ENCODE assay signal across 7 mouse cellular contexts in the genomic region with DNA sequence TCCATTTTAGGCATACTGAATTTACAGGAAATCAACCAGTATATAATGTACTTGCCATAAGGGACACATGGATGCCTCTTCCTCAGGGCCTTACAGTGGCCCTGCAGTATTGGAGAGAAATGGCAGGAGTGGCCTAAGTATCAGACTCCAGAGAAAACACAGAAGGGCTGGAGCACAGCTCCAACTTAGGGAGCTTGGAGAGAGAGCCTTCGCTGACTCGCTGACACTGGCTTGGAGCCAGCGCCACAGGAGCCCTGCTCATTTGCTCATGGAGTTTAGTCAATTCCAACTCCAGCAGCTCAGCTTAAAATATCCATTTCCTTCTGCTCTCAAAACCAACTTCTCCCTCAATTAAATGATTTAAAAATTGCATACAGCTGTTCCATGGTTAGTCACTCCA. TPM values are rescaled to one million over a fixed set of nuclear protein-coding genes. Genes with fewer than 3 reads are reported as not detected.
DNase-seq lines count a peak whose midpoint lies in the region; ATAC-seq and TF ChIP-seq lines count a peak whose summit lies in the region.

No protein-coding gene starts in this region.

- H3K4me3 ChIP-seq in liver, adult 2 months (ENCODE audit: insufficient read depth, low read depth, low read length): no peak overlapping the region
- H3K4me3 ChIP-seq in liver, embryonic 11.5 days (ENCODE audit: low read depth, low read length): no peak overlapping the region
- H3K4me3 ChIP-seq in midbrain, embryonic 10.5 days: no peak overlapping the region
- H3K4me3 ChIP-seq in forebrain, embryonic 10.5 days: no peak overlapping the region

- H3K79me2 ChIP-seq in liver, adult 2 months (ENCODE audit: control insufficient read depth, insufficient read depth, low read length): no peaks in the 10 kb centered on the region

- no peaks in the 10 kb centered on the region for H3K9me3 ChIP-seq in liver, embryonic 11.5 days (ENCODE audit: control insufficient read depth, low read length)
- no peaks in the 10 kb centered on the region for H3K9me3 ChIP-seq in midbrain, embryonic 10.5 days (replicated peaks)
- no peaks in the 10 kb centered on the region for H3K9me3 ChIP-seq in forebrain, embryonic 10.5 days

- peak; percentile 26 for DNase-seq in liver, adult 2 months (ENCODE audit: extremely low read depth, low read depth, low spot score)
- no peak for DNase-seq in liver, embryonic 11.5 days (ENCODE audit: low spot score)
- DNase-seq in brain, adult 2 months (ENCODE audit: low read depth, low spot score): peak; percentile 92
- DNase-seq in fibroblast of lung, adult 2 months (ENCODE audit: low read depth): peak; percentile 20
- peak; percentile 57 to 58 for DNase-seq in left cerebral cortex, postnatal 14 days (ENCODE audit: low spot score in 2 of 2)
- no peak for DNase-seq in midbrain, embryonic 10.5 days (ENCODE audit: low spot score)
- DNase-seq in forebrain, embryonic 10.5 days (ENCODE audit: extremely low spot score, low spot score): no peak

- peaks cover 15% of the 10 kb centered on the region for H3K4me1 ChIP-seq in liver, adult 2 months (ENCODE audit: control insufficient read depth, insufficient read depth, low read length)
- H3K4me1 ChIP-seq in liver, embryonic 11.5 days (replicated peaks; ENCODE audit: control insufficient read depth, insufficient read depth, low read length): peaks cover 35% of the 10 kb centered on the region
- no peaks in the 10 kb centered on the region for H3K4me1 ChIP-seq in midbrain, embryonic 10.5 days
- H3K4me1 ChIP-seq in forebrain, embryonic 10.5 days: no peaks in the 10 kb centered on the region

- WGBS in liver, adult 2 months: 47% methylated on average over 3 of the region's 3 CpGs
- WGBS in liver, embryonic 11.5 days: 70% methylated on average over 3 of the region's 3 CpGs
- WGBS in midbrain, embryonic 10.5 days: 90% methylated on average over 3 of the region's 3 CpGs
- WGBS in forebrain, embryonic 10.5 days: 93% methylated on average over 3 of the region's 3 CpGs

- no peak for ATAC-seq in liver, embryonic 11.5 days (replicated peaks; ENCODE audit: low FRiP score)

- no peak overlapping the region for H3K27ac ChIP-seq in liver, adult 2 months (replicated peaks; ENCODE audit: insufficient read depth, low read depth, low read length)
- no peak overlapping the region for H3K27ac ChIP-seq in liver, embryonic 11.5 days (ENCODE audit: low read depth, low read length)
- no peak overlapping the region for H3K27ac ChIP-seq in midbrain, embryonic 10.5 days (replicated peaks)
- H3K27ac ChIP-seq in forebrain, embryonic 10.5 days: no peak overlapping the region

- intact Hi-C loops in left cerebral cortex, postnatal 14 days (cut with DNase I): no loop called here

- no peak overlapping the region for H3K9ac ChIP-seq in liver, adult 2 months (ENCODE audit: low read depth, low read length)
- H3K9ac ChIP-seq in liver, embryonic 11.5 days (ENCODE audit: low read depth, low read length): no peak overlapping the region

- TF ChIP-seq CTCF in liver, adult 2 months (IDR thresholded peaks at IDR 0.05; ENCODE audit: low read depth, low read length): no peak

- TF ChIP-seq POLR2A in liver, adult 2 months (IDR thresholded peaks at IDR 0.05; ENCODE audit: extremely low read depth, insufficient read depth, low read length): no peak

- H3K36me3 ChIP-seq in liver, adult 2 months (ENCODE audit: control insufficient read depth, insufficient read depth, low read length): peaks cover 4% of the 10 kb centered on the region; the same call in 1 of the 2 replicates
- H3K36me3 ChIP-seq in liver, embryonic 11.5 days (ENCODE audit: control insufficient read depth, insufficient read depth, low read length): peaks cover 12% of the 10 kb centered on the region
- peaks cover 31% of the 10 kb centered on the region for H3K36me3 ChIP-seq in midbrain, embryonic 10.5 days
- H3K36me3 ChIP-seq in forebrain, embryonic 10.5 days (replicated peaks): peaks cover 44% of the 10 kb centered on the region

- H3K27me3 ChIP-seq in liver, adult 2 months (ENCODE audit: control insufficient read depth, insufficient read depth, low read length): no peaks in the 10 kb centered on the region
- no peaks in the 10 kb centered on the region for H3K27me3 ChIP-seq in liver, embryonic 11.5 days (replicated peaks; ENCODE audit: control insufficient read depth, insufficient read depth, low read length)
- H3K27me3 ChIP-seq in midbrain, embryonic 10.5 days (ENCODE audit: low read depth, poor library complexity, severe bottlenecking): no peaks in the 10 kb centered on the region
- no peaks in the 10 kb centered on the region for H3K27me3 ChIP-seq in forebrain, embryonic 10.5 days (ENCODE audit: poor library complexity, severe bottlenecking)

- H3K4me2 ChIP-seq in liver, embryonic 11.5 days: no peak overlapping the region

RNA-seq across cellular contexts. Expression of gene Rnf141, which starts 22.6 kb away (rescaled TPM):
- total RNA-seq in liver, adult 2 months (2014; rRNA removed): 63.4 and 64.1 TPM in 2 replicates
- polyA plus RNA-seq in liver, adult 2 months (2012; rRNA removed): 20.6 and 24.1 TPM in 2 replicates
- polyA plus RNA-seq in liver, embryonic 11.5 days (2014; fragmentation: Nextera tagmentation; extraction: Ambion mirVana): 35.0 and 41.0 TPM in 2 replicates
- 10 to 100 TPM; 73.5 to 77.7 TPM for total RNA-seq in left cerebral cortex, postnatal 14 days (2021)
- 22.2 and 23.2 TPM in 2 replicates for polyA plus RNA-seq in midbrain, embryonic 10.5 days (2016; fragmentation: Nextera tagmentation; extraction: Ambion mirVana)
- polyA plus RNA-seq in forebrain, embryonic 10.5 days (2016; fragmentation: Nextera tagmentation; extraction: Ambion mirVana): 25.0 and 26.3 TPM in 2 replicates

RNA-seq across cellular contexts. Expression of gene Lyve1, which starts 41.4 kb away (rescaled TPM):
- 6.4 and 16.8 TPM in 2 replicates for total RNA-seq in liver, adult 2 months (2014; rRNA removed)
- 4.5 and 7.8 TPM in 2 replicates for polyA plus RNA-seq in liver, adult 2 months (2012; rRNA removed)
- 25.7 and 26.9 TPM in 2 replicates for polyA plus RNA-seq in liver, embryonic 11.5 days (2014; fragmentation: Nextera tagmentation; extraction: Ambion mirVana)
- 1 to 10 TPM; 1.7 to 4.3 TPM for total RNA-seq in left cerebral cortex, postnatal 14 days (2021)
- polyA plus RNA-seq in midbrain, embryonic 10.5 days (2016; fragmentation: Nextera tagmentation; extraction: Ambion mirVana): 0.73 and 2.2 TPM in 2 replicates
- 0.20 and 0.51 TPM in 2 replicates for polyA plus RNA-seq in forebrain, embryonic 10.5 days (2016; fragmentation: Nextera tagmentation; extraction: Ambion mirVana)

RNA-seq across cellular contexts. Expression of gene Ampd3, which starts 53.6 kb away (rescaled TPM):
- total RNA-seq in liver, adult 2 months (2014; rRNA removed): 0.55 and 0.67 TPM in 2 replicates
- polyA plus RNA-seq in liver, adult 2 months (2012; rRNA removed): 0.25 and 0.57 TPM in 2 replicates
- 39.5 and 41.1 TPM in 2 replicates for polyA plus RNA-seq in liver, embryonic 11.5 days (2014; fragmentation: Nextera tagmentation; extraction: Ambion mirVana)
- 10 to 100 TPM; 23.6 to 28.2 TPM for total RNA-seq in left cerebral cortex, postnatal 14 days (2021)
- polyA plus RNA-seq in midbrain, embryonic 10.5 days (2016; fragmentation: Nextera tagmentation; extraction: Ambion mirVana): 0.81 and 0.95 TPM in 2 replicates
- polyA plus RNA-seq in forebrain, embryonic 10.5 days (2016; fragmentation: Nextera tagmentation; extraction: Ambion mirVana): 1.2 and 1.5 TPM in 2 replicates

Comparison
In these comparisons a context has a peak if more than half of its experiments do, and no peak if none do; other contexts are left out.
1. DNase-seq: peak in liver, adult 2 months (single experiment), brain, adult 2 months (single experiment), fibroblast of lung, adult 2 months (single experiment) and left cerebral cortex, postnatal 14 days (2 of 2); none in liver, embryonic 11.5 days (single experiment), midbrain, embryonic 10.5 days (single experiment) and forebrain, embryonic 10.5 days (single experiment).
2. RNA of gene Ampd3, which starts 53.6 kb away (polyA plus RNA-seq): 39.5 to 41.1 TPM in liver, embryonic 11.5 days; 1.2 to 1.5 TPM in forebrain, embryonic 10.5 days, 0.81 to 0.95 TPM in midbrain, embryonic 10.5 days and 0.25 to 0.57 TPM in liver, adult 2 months; every median in the first group is over 10 times any median in the second.